Mouse (Mus musculus) thymus, adult 2 months (tissue): ENCODE measurements around the gene Smurf2. TPM values are rescaled to one million over a fixed set of nuclear protein-coding genes. Genes with fewer than 3 reads are reported as not detected.

Experiments used
- DNase-seq: peaks from one replicate; pipeline ENCODE4 v3.0.0; 2021
- H3K27ac ChIP-seq: fragments of 200-500 bp; 2 replicates; pipeline ENCODE4 v1.5.1; 2012; ENCODE audit warnings: low read length, control low read depth; ENCODE audit not compliant: control insufficient read depth, insufficient read depth
- H3K27me3 ChIP-seq: fragments of 200-500 bp; 2 replicates; pipeline ENCODE4 v1.6.1; 2012; ENCODE audit warnings: mild to moderate bottlenecking, low read length, moderate library complexity, mixed read lengths; ENCODE audit not compliant: control insufficient read depth, insufficient read depth
- H3K36me3 ChIP-seq: fragments of 200-500 bp; 2 replicates; pipeline ENCODE4 v1.6.1; 2012; ENCODE audit warnings: mild to moderate bottlenecking, low read length, moderate library complexity; ENCODE audit not compliant: control insufficient read depth, insufficient read depth
- H3K4me1 ChIP-seq: fragments of 200-500 bp; replicated peaks from 2 replicates; pipeline ENCODE4 v1.6.1; 2012; ENCODE audit warnings: low read length; ENCODE audit not compliant: control insufficient read depth, insufficient read depth
- H3K4me3 ChIP-seq: fragments of 200-500 bp; 2 replicates; pipeline ENCODE4 v1.5.1; 2012; ENCODE audit warnings: mild to moderate bottlenecking, low read length, control low read depth, moderate library complexity; ENCODE audit not compliant: control insufficient read depth, insufficient read depth
- CTCF ChIP-seq: fragments of 200-500 bp; IDR thresholded peaks from 2 replicates; pipeline ENCODE4 v1.5.1; 2012; ENCODE audit warnings: mild to moderate bottlenecking, control low read depth, low read length, moderate library complexity, borderline replicate concordance; ENCODE audit not compliant: control insufficient read depth, poor library complexity, insufficient read depth; ENCODE audit errors: extremely low read depth
- POLR2A ChIP-seq: fragments of 200-500 bp; IDR thresholded peaks from 2 replicates; pipeline ENCODE4 v1.6.1; 2012; ENCODE audit warnings: mild to moderate bottlenecking, low read length, control low read depth, moderate library complexity; ENCODE audit not compliant: control insufficient read depth, poor library complexity, insufficient read depth; ENCODE audit errors: extremely low read depth
- WGBS: fragments of 180-500 bp; shearing (Covaris S2); methylation state at CpG from one replicate; pipeline ENCODE4 v1.1.7; 2018; 5-methylcytosine and 5-hydroxymethylcytosine counted together
- polyA plus RNA-seq: library from polyadenylated mRNA; depleted of rRNA; stranded (reverse); fragments of >200 nt; gene quantifications from 2 replicates; pipeline ENCODE4 v1.2.3, GENCODE M21; 2012

Smurf2 gene
- polyA plus RNA-seq, 1 experiment, result 9.9 TPM

GRCm38 (mm10) chr11:106851438-106851837, 69.1 kb downstream of the Smurf2 start:
- no peaks in the 10 kb centered on the region for H3K27me3 ChIP-seq
- TF ChIP-seq CTCF (no peak), POLR2A (no peak)
- DNase-seq, result no peak
- H3K4me1 ChIP-seq, result no peaks in the 10 kb centered on the region
- 49% methylated on average over 2 of the region's 2 CpGs for WGBS
- H3K27ac ChIP-seq, result no peak overlapping the region
- no peak overlapping the region for H3K4me3 ChIP-seq
- H3K36me3 ChIP-seq, result peaks cover 16% of the 10 kb centered on the region

- Histone ChIP-seq H3K4me3 (no peak overlapping the region), H3K36me3 (peaks cover 8% of the 10 kb centered on the region), H3K4me1 (no peaks in the 10 kb centered on the region), H3K27ac (no peak overlapping the region), H3K27me3 (no peaks in the 10 kb centered on the region)
- DNase-seq, result no peak
- WGBS, result 90% methylated on average over 3 of the region's 3 CpGs
- TF ChIP-seq CTCF (no peak), POLR2A (no peak)
Observed at GRCm38 (mm10) chr11:106842002-106842401, 78.5 kb downstream of the Smurf2 start.

GRCm38 (mm10) chr11:106828079-106828478, 92.4 kb downstream of the Smurf2 start:
- Histone ChIP-seq H3K4me1 (no peaks in the 10 kb centered on the region; the same call in 1 of the 2 replicates), H3K27ac (no peak overlapping the region), H3K36me3 (peaks cover 27% of the 10 kb centered on the region), H3K4me3 (no peak overlapping the region), H3K27me3 (no peaks in the 10 kb centered on the region)
- no peak for DNase-seq
- TF ChIP-seq CTCF, result no peak
- no peak for TF ChIP-seq POLR2A
- 97% methylated on average over 7 of the region's 7 CpGs for whole genome bisulfite sequencing

- no peaks in the 10 kb centered on the region; the same call in 1 of the 2 replicates for H3K4me1 ChIP-seq
- no peak for DNase-seq
- H3K27ac ChIP-seq, result no peak overlapping the region
- peaks cover 15% of the 10 kb centered on the region for H3K36me3 ChIP-seq
- H3K4me3 ChIP-seq, result no peak overlapping the region
- TF ChIP-seq POLR2A (no peak), CTCF (no peak)
- H3K27me3 ChIP-seq, result no peaks in the 10 kb centered on the region
- 94% methylated on average over 10 of the region's 10 CpGs for WGBS
Observed at GRCm38 (mm10) chr11:106824403-106824802, 96.1 kb downstream of the Smurf2 start.

GRCm38 (mm10) chr11:106823741-106824140, 96.8 kb downstream of the Smurf2 start:
- TF ChIP-seq POLR2A (no peak), CTCF (no peak)
- H3K36me3 ChIP-seq, result peaks cover 22% of the 10 kb centered on the region
- no peak for DNase-seq
- no peaks in the 10 kb centered on the region; the same call in 1 of the 2 replicates for H3K4me1 ChIP-seq
- H3K27ac ChIP-seq, result no peak overlapping the region
- no peaks in the 10 kb centered on the region for H3K27me3 ChIP-seq
- H3K4me3 ChIP-seq, result no peak overlapping the region
- WGBS, result 98% methylated on average over 8 of the region's 8 CpGs

GRCm38 (mm10) chr11:106822911-106823310, 97.6 kb downstream of the Smurf2 start:
- no peak for DNase-seq
- Histone ChIP-seq H3K36me3 (peaks cover 26% of the 10 kb centered on the region), H3K4me1 (no peaks in the 10 kb centered on the region; the same call in 1 of the 2 replicates), H3K27ac (no peak overlapping the region), H3K27me3 (no peaks in the 10 kb centered on the region), H3K4me3 (no peak overlapping the region)
- 79% methylated on average over 5 of the region's 5 CpGs for WGBS
- no peak for TF ChIP-seq CTCF
- no peak for TF ChIP-seq POLR2A

- Histone ChIP-seq H3K27ac (no peak overlapping the region), H3K4me1 (no peaks in the 10 kb centered on the region; the same call in 1 of the 2 replicates), H3K36me3 (peaks cover 30% of the 10 kb centered on the region), H3K4me3 (no peak overlapping the region), H3K27me3 (no peaks in the 10 kb centered on the region)
- WGBS, result 97% methylated on average over 8 of the region's 8 CpGs
- DNase-seq, result no peak
- TF ChIP-seq CTCF (no peak), POLR2A (no peak)
Observed at GRCm38 (mm10) chr11:106822491-106822890, 98.0 kb downstream of the Smurf2 start.
